Mouse (Mus musculus) erythroblast, embryonic 14.5 days (primary cell): ENCODE measurements around the gene Nek8. TPM values are rescaled to one million over a fixed set of nuclear protein-coding genes. Genes with fewer than 3 reads are reported as not detected.

Source experiments
- H3K27me3 ChIP-seq: 2 replicates; pipeline ENCODE4 v1.6.1; 2012; ENCODE audit warnings: inconsistent platforms; ENCODE audit not compliant: control insufficient read depth
- H3K36me3 ChIP-seq: 2 replicates; pipeline ENCODE4 v1.6.1; 2012; ENCODE audit warnings: mild to moderate bottlenecking, inconsistent platforms; ENCODE audit not compliant: control insufficient read depth
- H3K4me1 ChIP-seq: 2 replicates; pipeline ENCODE4 v1.6.1; 2012; ENCODE audit warnings: inconsistent platforms; ENCODE audit not compliant: control insufficient read depth
- H3K4me3 ChIP-seq: replicated peaks from 2 replicates; pipeline ENCODE3; 2012; ENCODE audit warnings: moderate library complexity, mild to moderate bottlenecking, inconsistent platforms
- H3K9me3 ChIP-seq: 2 replicates; pipeline ENCODE4 v1.6.1; 2012; ENCODE audit warnings: low read length, inconsistent platforms, mixed read lengths; ENCODE audit not compliant: control insufficient read depth
- GATA1 ChIP-seq: IDR thresholded peaks from 2 replicates; pipeline ENCODE4 v1.6.1; 2012; ENCODE audit warnings: low read length, inconsistent platforms, mixed read lengths
- TAL1 ChIP-seq: IDR thresholded peaks from 3 replicates; pipeline ENCODE4 v1.6.1; 2012; ENCODE audit warnings: low read length, inconsistent platforms, mixed read lengths
- polyA plus RNA-seq: library from polyadenylated mRNA; stranded (reverse); fragments of >175 nt; gene quantifications from 2 replicates; pipeline ENCODE4 v1.2.3, GENCODE M21; 2012

Gene Nek8
- polyA plus RNA-seq, 1 experiment = 2.0 TPM

- peaks cover 69% of the 10 kb centered on the region for H3K36me3 ChIP-seq
- no peaks in the 10 kb centered on the region for H3K9me3 ChIP-seq
- peaks cover 98% of the 10 kb centered on the region for H3K4me1 ChIP-seq
- peak overlapping the region; percentile 90 for H3K4me3 ChIP-seq
- no peak for TF ChIP-seq TAL1
- TF ChIP-seq GATA1 = no peak
- H3K27me3 ChIP-seq = no peaks in the 10 kb centered on the region
Measured at GRCm38 (mm10) chr11:78163681-78164603, 12.5 kb downstream of the Nek8 start.

DNA sequence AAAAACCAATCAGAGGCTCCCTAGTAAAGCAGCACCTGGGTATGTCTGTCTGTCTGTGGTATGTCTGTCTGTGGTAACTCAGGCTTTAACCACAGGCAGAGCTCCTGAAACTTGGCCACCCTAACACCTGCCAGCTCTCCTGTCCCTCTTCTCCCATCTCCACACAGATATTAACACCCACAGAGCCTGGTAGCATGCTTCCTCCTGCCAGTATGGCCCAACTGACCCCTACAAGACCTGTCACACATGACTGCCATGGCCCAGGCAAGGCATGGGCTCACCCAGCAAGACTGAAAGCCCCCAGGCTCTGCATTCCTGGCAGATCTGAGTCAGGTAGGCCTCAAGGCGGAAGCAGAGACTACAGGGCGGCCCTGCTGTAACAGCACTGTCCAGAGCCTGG lies 13.4 kb downstream of the Nek8 start:
- no peaks in the 10 kb centered on the region for H3K9me3 ChIP-seq
- peaks cover 92% of the 10 kb centered on the region for H3K4me1 ChIP-seq
- H3K27me3 ChIP-seq = no peaks in the 10 kb centered on the region
- TF ChIP-seq TAL1 = no peak
- TF ChIP-seq GATA1 = no peak
- H3K36me3 ChIP-seq = peaks cover 78% of the 10 kb centered on the region
- peak overlapping the region; percentile 90 for H3K4me3 ChIP-seq

GRCm38 (mm10) chr11:78162504-78162903 lies 14.0 kb downstream of the Nek8 start:
- Histone ChIP-seq H3K4me3 (peak overlapping the region; percentile 90), H3K36me3 (peaks cover 78% of the 10 kb centered on the region), H3K27me3 (no peaks in the 10 kb centered on the region), H3K9me3 (no peaks in the 10 kb centered on the region), H3K4me1 (peaks cover 92% of the 10 kb centered on the region)
- TF ChIP-seq TAL1 (no peak), GATA1 (no peak)

GRCm38 (mm10) chr11:78161968-78162367 lies 14.5 kb downstream of the Nek8 start:
- Histone ChIP-seq H3K27me3 (no peaks in the 10 kb centered on the region), H3K4me3 (peak overlapping the region; percentile 90), H3K4me1 (peaks cover 88% of the 10 kb centered on the region), H3K9me3 (no peaks in the 10 kb centered on the region), H3K36me3 (peaks cover 78% of the 10 kb centered on the region)
- no peak for TF ChIP-seq GATA1
- TF ChIP-seq TAL1 = no peak

- peaks cover 79% of the 10 kb centered on the region for H3K36me3 ChIP-seq
- no peak overlapping the region for H3K4me3 ChIP-seq
- no peaks in the 10 kb centered on the region for H3K27me3 ChIP-seq
- H3K9me3 ChIP-seq = no peaks in the 10 kb centered on the region
- TF ChIP-seq TAL1 (no peak), GATA1 (no peak)
- peaks cover 80% of the 10 kb centered on the region for H3K4me1 ChIP-seq
Measured at GRCm38 (mm10) chr11:78161169-78161568, 15.3 kb downstream of the Nek8 start.

DNA sequence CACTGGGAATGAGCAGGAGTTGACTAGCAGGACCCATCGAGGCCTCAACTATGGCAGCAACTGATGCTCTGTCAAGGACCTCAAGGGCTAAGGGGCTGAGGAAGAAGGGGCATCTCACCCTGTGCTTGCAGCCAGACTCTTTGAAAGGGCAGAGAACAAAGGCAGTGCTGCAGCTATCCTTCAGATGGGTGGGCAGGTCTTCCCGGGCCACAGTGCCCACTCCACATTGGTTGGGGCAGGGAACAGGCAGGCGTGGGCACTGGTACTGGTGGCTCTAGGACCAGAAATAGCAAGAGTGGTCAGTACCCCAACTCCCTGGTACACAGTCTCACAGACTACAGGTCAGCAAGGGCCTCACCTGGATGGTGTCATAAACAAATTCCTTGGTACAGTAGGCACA lies 15.8 kb downstream of the Nek8 start:
- Histone ChIP-seq H3K9me3 (no peaks in the 10 kb centered on the region), H3K36me3 (peaks cover 82% of the 10 kb centered on the region), H3K4me1 (peaks cover 75% of the 10 kb centered on the region), H3K27me3 (no peaks in the 10 kb centered on the region), H3K4me3 (no peak overlapping the region)
- no peak for TF ChIP-seq GATA1
- no peak for TF ChIP-seq TAL1

DNA sequence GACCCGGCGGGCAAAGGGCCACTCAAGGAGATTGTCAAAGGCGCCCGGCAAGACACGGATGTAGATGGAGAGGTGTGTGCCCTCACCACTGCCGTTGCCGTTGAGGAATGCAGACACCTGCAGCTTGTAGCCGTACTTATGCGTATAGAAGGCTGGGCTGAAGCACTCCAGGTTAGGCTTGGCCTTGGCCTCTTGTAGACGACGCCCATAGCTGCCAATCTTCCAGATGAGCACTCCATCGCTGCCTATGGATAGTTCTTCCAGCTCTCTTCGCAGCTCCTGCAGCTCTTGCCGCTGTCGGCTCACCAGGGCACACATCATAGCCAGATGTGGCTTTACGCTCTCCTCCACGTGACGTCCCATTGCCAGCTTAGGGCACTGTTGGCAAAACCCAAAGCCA lies 16.3 kb downstream of the Nek8 start:
- TF ChIP-seq TAL1 (no peak), GATA1 (no peak)
- Histone ChIP-seq H3K9me3 (no peaks in the 10 kb centered on the region), H3K27me3 (no peaks in the 10 kb centered on the region), H3K4me3 (no peak overlapping the region), H3K4me1 (peaks cover 71% of the 10 kb centered on the region), H3K36me3 (peaks cover 86% of the 10 kb centered on the region)

DNA sequence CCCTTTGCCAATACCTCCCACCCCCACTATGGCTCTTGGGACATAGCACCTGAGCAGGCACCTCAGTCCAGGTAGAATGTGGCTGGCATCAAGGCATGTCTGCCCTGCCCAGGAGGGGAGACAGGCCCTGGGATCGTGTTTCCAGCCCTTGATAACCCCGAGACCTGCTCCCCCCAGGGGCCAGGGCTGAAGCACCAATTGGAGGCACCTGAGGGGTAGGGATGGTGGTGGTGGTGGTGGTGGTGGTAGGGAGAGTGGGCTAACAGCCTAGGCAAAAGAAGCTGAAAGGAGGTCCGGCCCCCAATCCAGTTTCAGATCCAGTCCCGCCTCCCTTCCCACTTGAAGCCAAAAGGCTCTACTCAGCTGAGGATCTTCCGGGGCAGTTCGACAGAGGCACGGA lies 16.9 kb downstream of the Nek8 start:
- Histone ChIP-seq H3K4me1 (peaks cover 65% of the 10 kb centered on the region), H3K36me3 (peaks cover 92% of the 10 kb centered on the region)

DNA sequence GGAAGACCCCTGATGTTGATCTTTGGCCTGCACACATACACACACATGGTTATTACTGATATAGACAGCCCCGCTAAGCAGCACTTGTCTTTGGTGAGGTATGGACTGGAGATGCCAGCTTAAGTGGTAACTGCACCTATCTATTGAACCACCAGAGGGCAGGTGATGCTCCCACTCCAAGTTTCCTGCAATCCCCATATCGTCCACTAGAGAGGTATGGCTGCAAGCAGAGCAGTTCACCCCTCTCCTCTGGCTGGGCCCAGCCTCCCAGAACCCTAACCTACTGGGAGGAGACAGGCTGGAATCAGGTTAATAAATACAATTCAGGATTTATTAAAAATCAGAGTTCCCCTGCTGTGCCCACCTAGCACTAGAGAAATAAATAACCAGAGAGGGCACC lies 17.4 kb downstream of the Nek8 start:
- H3K27me3 ChIP-seq = no peaks in the 10 kb centered on the region
- no peak overlapping the region for H3K4me3 ChIP-seq
- H3K9me3 ChIP-seq = no peaks in the 10 kb centered on the region
- peaks cover 60% of the 10 kb centered on the region for H3K4me1 ChIP-seq
- peaks cover 97% of the 10 kb centered on the region for H3K36me3 ChIP-seq
- TF ChIP-seq GATA1 = no peak

More for the DNA sequence above, 16.9 kb downstream of the Nek8 start:
- no peaks in the 10 kb centered on the region for H3K9me3 ChIP-seq
- H3K4me3 ChIP-seq = no peak overlapping the region
- no peaks in the 10 kb centered on the region for H3K27me3 ChIP-seq
- TF ChIP-seq GATA1 = no peak
- no peak for TF ChIP-seq TAL1
